Mouse (Mus musculus) heart, embryonic 10.5 days (tissue): ENCODE measurements at regions not wholly inside any gene's neighbourhood (a gene's known extent, or its start where the extent isn't known, plus 50 kb on each side); places are given as distances from the start of the nearest gene placed in this dataset.

Experiments used
- DNase-seq: peaks from one replicate; pipeline ENCODE4 v3.0.0-alpha.2; 2017; ENCODE audit warnings: low spot score
- H3K27ac ChIP-seq: fragments of 300-500 bp; sonication (generic); 2 replicates; pipeline ENCODE4 v1.5.1; 2016; ENCODE audit warnings: mild to moderate bottlenecking
- H3K27me3 ChIP-seq: fragments of 300-500 bp; sonication (generic); 2 replicates; pipeline ENCODE4 v1.6.1; 2016; ENCODE audit warnings: mild to moderate bottlenecking; ENCODE audit not compliant: poor library complexity, insufficient read depth, severe bottlenecking
- H3K36me3 ChIP-seq: fragments of 300-500 bp; sonication (generic); 2 replicates; pipeline ENCODE4 v1.6.1; 2016; ENCODE audit warnings: mild to moderate bottlenecking, moderate library complexity
- H3K4me1 ChIP-seq: fragments of 300-500 bp; sonication (generic); 2 replicates; pipeline ENCODE4 v1.6.1; 2016; ENCODE audit warnings: mild to moderate bottlenecking
- H3K4me3 ChIP-seq: fragments of 300-500 bp; sonication (generic); 2 replicates; pipeline ENCODE4 v1.5.1; 2016; ENCODE audit warnings: mild to moderate bottlenecking, moderate library complexity
- H3K9me3 ChIP-seq: fragments of 300-500 bp; sonication (generic); 2 replicates; pipeline ENCODE4 v1.6.1; 2016; ENCODE audit warnings: mild to moderate bottlenecking, moderate library complexity
- WGBS: fragments of 180-500 bp; shearing (Covaris S2); methylation state at CpG from one replicate; pipeline ENCODE4 v1.1.7; 2016; 5-methylcytosine and 5-hydroxymethylcytosine counted together

DNA sequence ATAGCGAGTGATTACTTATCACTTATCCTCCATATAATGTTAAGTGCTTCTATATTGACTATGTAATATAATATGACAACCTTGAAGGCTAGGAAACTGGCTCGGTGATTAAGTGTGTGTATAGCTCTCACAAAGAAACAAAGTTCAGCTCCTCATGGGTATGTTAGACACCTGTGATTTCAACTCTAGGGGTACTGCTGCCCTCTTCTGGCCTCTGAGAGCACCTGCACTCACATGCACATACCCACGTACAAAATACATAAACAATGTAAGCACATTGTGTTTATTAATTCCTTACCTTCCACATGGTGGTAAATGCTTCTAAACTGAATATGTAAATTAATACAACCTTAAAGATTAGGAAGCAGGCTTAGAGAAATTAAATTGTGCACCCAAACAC lies 298.6 kb upstream of the Auts2 start:
- Histone ChIP-seq H3K4me3 (no peak overlapping the region), H3K9me3 (no peaks in the 10 kb centered on the region), H3K36me3 (no peaks in the 10 kb centered on the region), H3K4me1 (no peaks in the 10 kb centered on the region), H3K27me3 (no peaks in the 10 kb centered on the region), H3K27ac (no peak overlapping the region)
- WGBS = 91% methylated on average over 3 of the region's 3 CpGs
- DNase-seq = no peak

DNA sequence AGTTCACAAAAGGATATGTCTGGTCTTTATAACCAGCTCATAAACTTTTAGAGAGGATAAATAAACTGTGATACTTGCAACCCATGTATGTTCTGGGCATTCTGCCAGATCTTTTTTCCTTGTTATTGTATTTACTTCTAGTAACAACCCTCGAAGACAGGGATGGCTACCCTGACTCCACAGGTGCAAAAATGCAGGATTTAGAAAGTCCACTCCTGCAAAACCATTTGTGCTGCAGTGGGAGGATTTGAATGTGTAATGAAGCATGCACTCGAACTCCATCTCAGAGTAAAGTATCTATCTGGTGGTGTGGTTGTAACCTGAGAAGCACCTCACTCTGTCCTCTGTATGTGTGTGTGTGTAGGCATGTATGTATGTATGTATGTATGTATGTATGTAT lies 294.3 kb upstream of the Auts2 start:
- no peak for DNase-seq

DNA sequence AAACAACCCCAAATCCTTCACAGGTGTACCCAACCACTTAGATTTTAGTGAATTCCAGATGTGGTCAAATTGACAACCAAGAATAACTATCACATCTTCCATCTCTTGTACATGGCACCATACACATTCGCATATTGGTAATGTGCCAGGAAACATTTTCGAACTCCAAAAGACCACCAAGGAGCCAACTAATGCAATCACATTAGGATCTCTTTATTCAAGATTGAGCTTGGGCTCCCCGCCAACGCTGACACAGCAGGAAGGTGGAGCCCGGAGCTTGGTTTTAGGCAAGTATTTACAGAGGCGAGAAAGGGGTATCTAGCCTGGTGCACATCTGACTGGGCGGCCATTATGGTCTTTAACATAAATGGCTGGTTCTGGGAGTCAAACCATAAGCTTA lies 285.8 kb upstream of the Auts2 start:
- H3K36me3 ChIP-seq = no peaks in the 10 kb centered on the region
- H3K27me3 ChIP-seq = no peaks in the 10 kb centered on the region
- H3K4me3 ChIP-seq = no peak overlapping the region
- H3K27ac ChIP-seq = no peak overlapping the region
- H3K4me1 ChIP-seq = no peaks in the 10 kb centered on the region
- H3K9me3 ChIP-seq = no peaks in the 10 kb centered on the region
- 86% methylated on average over 7 of the region's 7 CpGs for WGBS
- DNase-seq = no peak

More for the DNA sequence above, 294.3 kb upstream of the Auts2 start:
- H3K27me3 ChIP-seq = no peaks in the 10 kb centered on the region
- H3K4me1 ChIP-seq = no peaks in the 10 kb centered on the region
- H3K27ac ChIP-seq = no peak overlapping the region
- no peaks in the 10 kb centered on the region for H3K36me3 ChIP-seq
- 61% methylated on average over 2 of the region's 2 CpGs for WGBS
- no peak overlapping the region for H3K4me3 ChIP-seq
- no peaks in the 10 kb centered on the region for H3K9me3 ChIP-seq

DNA sequence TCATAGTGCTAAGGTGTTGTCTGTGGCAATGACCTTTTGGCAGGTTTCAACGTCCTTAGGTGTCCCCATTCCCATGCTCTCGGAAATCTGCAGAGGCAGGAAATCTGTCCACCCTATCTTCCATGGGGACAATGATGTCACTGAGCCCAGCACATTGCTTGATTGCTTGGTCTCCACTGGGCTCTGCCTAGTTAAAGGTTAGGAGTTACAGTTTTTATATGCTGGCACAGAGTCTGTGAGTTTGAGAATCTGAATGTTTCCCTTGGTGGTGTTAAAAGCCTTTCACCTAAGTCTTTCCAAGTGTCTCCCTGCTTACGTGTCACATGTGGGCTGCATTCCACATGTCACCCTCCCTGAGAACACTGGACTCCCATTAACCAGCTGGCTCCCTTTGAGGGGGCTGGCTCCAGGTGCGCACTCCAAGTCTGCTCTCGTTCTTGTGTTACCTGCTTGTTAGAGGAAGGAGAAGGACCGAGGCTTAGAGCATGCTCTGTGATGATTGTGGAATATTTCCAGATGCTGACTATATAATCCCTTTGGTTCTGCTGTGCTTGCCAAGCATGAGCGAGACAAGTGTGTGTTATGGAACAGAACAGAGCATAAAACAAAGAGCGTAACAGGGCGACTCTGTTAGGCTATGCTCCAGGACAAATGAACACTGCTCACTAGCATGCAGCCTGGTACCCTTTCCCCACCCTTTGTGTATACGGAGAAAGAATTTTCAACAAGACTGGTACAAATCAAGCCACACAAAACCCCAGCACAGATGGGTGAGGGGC lies 284.6 kb upstream of the Auts2 start:
- H3K36me3 ChIP-seq = no peaks in the 10 kb centered on the region
- H3K27ac ChIP-seq = no peak overlapping the region
- 87% methylated on average over 10 of the region's 10 CpGs for WGBS
- no peaks in the 10 kb centered on the region for H3K9me3 ChIP-seq
- no peak for DNase-seq
- H3K4me1 ChIP-seq = no peaks in the 10 kb centered on the region
- no peak overlapping the region for H3K4me3 ChIP-seq
- H3K27me3 ChIP-seq = no peaks in the 10 kb centered on the region

DNA sequence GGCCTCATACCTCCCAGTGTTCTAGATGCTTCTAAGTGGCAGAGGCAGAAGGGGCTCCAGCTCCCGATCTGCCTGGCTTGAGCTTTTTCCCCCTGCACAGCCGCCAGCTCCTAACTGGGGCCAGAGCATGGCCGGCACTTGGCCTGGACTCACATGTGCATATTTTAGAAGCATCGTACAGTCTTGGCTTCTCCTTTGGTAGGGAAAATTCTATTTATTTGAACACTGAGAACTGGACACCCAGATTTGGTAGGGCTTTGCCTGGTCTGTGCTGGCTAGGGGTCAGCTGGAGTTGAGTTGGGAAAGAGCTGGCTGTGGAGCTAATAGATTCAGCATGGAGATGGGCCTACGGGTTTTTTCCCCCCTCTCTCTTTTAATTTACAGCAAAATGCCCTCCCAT lies 282.9 kb upstream of the Auts2 start:
- whole genome bisulfite sequencing = 93% methylated on average over 5 of the region's 5 CpGs
- no peaks in the 10 kb centered on the region for H3K9me3 ChIP-seq
- no peaks in the 10 kb centered on the region for H3K27me3 ChIP-seq
- DNase-seq = no peak
- H3K36me3 ChIP-seq = no peaks in the 10 kb centered on the region
- H3K27ac ChIP-seq = no peak overlapping the region
- H3K4me1 ChIP-seq = no peaks in the 10 kb centered on the region
- no peak overlapping the region for H3K4me3 ChIP-seq

DNA sequence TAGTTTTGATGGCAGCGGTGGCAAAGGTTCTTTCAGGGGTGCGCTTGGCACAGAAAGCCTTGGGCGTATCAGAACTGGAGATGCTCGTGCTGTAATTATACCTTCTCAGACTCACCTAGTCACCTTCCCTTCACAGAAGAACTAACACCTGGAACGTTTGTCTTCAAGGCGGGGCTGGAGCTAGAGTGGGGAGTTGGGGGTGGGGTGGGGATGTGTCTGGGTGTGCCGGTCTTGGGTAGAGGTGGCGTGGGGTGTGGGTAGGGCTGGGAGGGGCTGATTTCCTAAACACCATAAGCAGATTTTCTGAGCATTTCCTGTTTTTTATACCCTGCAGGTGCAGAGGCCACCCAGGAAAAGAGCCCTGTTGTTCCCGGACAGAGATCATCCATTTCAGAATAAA lies 274.5 kb upstream of the Auts2 start:
- WGBS = 85% methylated on average over 9 of the region's 9 CpGs
- no peaks in the 10 kb centered on the region for H3K36me3 ChIP-seq

DNA sequence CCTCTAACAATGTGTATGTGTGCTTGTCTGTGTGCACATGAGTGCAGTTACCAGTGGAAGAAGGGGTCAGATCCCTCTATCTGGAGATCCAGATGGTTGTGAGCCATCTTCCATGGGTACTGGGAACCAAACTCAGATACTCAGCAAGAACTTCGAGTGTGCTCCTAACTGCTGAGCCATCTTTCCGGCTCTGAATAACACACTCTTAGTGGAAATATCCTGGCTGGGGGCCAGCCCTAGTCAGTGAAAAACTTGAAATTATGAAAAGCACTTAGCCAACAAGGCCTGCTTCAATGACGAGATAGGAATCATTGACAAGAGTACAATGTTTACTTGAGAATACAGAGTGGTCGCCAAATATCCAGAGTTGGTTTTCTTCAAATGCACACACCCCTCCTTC lies 266.0 kb upstream of the Auts2 start:
- 76% methylated on average over 4 of the region's 4 CpGs for WGBS

More for the DNA sequence above, 274.5 kb upstream of the Auts2 start:
- DNase-seq = no peak
- Histone ChIP-seq H3K9me3 (no peaks in the 10 kb centered on the region), H3K27me3 (no peaks in the 10 kb centered on the region), H3K4me3 (no peak overlapping the region), H3K27ac (no peak overlapping the region), H3K4me1 (no peaks in the 10 kb centered on the region)

DNA sequence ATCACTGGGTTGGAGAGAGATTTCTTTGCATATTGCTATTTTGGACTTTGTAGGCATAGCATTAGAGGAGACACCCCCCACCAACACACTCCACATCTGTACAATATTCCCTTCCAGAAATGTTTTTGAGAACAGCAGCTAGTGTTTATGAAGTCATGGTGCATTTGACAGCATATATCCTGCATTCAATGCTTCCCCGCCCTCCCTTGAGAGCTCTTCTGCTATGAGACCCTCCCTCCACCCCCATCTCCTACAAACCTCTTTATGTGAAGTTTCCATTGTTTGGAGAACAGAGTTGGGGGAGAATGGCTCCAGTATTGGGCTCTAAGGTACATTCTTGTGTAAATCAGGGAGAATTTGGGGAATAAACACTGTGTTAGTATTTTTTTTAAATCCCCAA lies 252.9 kb upstream of the Auts2 start:
- Histone ChIP-seq H3K9me3 (no peaks in the 10 kb centered on the region), H3K36me3 (no peaks in the 10 kb centered on the region), H3K4me3 (no peak overlapping the region), H3K27me3 (no peaks in the 10 kb centered on the region), H3K4me1 (no peaks in the 10 kb centered on the region), H3K27ac (no peak overlapping the region)
- 69% methylated on average over 1 of the region's 1 CpGs for WGBS
- DNase-seq = no peak

More for the DNA sequence above, 266.0 kb upstream of the Auts2 start:
- Histone ChIP-seq H3K4me3 (no peak overlapping the region), H3K9me3 (peaks cover 3% of the 10 kb centered on the region; the same call in 1 of the 2 replicates), H3K27me3 (no peaks in the 10 kb centered on the region), H3K4me1 (no peaks in the 10 kb centered on the region), H3K27ac (no peak overlapping the region), H3K36me3 (no peaks in the 10 kb centered on the region)
- DNase-seq = no peak

DNA sequence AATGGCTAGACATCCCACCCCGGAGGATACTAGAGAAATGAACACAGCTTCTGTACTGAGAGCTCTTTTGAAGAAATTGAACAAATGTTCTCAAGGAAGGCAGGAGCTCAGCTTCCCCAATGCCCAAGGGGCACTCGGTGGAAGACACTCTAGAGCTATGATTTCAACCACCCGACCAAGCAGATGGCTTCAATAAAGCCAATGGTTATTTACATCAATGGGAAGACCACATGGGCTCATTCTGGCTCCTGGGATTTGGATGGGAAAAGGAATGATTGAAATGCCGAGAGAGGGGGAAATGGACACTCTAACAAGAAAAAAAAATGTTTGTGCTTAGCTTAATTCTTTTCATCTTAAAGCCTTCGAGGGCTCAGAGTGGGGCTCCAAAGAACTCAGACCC lies 249.3 kb upstream of the Auts2 start:
- Histone ChIP-seq H3K4me3 (no peak overlapping the region), H3K27me3 (no peaks in the 10 kb centered on the region), H3K4me1 (no peaks in the 10 kb centered on the region), H3K36me3 (no peaks in the 10 kb centered on the region), H3K9me3 (no peaks in the 10 kb centered on the region), H3K27ac (no peak overlapping the region)
- DNase-seq = no peak
- WGBS = 70% methylated on average over 5 of the region's 5 CpGs

DNA sequence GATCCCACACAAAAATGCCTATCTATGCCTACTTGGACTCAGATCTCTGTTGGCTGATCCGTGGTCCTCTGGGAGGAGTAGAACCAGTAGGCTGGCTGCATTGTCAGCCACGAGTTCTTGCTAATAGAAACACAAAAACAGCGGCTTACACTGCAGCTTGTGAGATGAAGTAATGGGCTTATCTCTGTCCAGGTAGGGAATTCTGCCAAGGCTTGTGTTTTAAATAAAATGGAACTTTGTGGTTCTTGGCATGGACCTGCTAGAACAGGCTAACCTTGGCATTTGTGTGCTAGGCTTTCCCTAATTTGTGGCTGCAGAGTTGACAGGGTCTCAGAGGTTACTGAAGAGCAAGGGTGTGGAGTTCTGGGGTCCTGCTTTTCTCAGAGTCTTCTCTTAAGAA lies 242.1 kb upstream of the Auts2 start:
- Histone ChIP-seq H3K4me1 (no peaks in the 10 kb centered on the region), H3K9me3 (no peaks in the 10 kb centered on the region), H3K36me3 (no peaks in the 10 kb centered on the region), H3K27me3 (no peaks in the 10 kb centered on the region), H3K27ac (no peak overlapping the region), H3K4me3 (no peak overlapping the region)
- DNase-seq = no peak
- 65% methylated on average over 3 of the region's 3 CpGs for WGBS

DNA sequence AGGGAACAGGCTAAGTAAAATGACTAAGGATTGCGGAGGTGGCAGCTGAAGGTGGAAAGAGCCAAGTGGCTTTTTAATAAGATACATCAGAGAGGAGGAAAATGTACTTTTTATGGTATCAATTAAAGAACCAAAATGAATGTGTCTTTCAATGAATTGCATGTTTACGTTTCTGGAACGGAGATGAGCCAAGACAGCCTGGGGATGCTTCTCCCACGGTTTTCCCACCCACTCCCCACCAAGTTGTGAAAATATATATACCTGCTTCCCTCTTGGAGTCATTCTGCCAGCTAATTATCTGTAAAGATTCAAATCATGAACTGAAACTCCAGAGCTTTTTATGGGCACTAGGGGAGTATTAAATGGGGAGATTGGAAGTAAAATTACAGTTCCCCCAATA lies 241.6 kb upstream of the Auts2 start:
- Histone ChIP-seq H3K9me3 (no peaks in the 10 kb centered on the region), H3K27ac (no peak overlapping the region), H3K27me3 (no peaks in the 10 kb centered on the region), H3K36me3 (no peaks in the 10 kb centered on the region), H3K4me1 (no peaks in the 10 kb centered on the region), H3K4me3 (no peak overlapping the region)
- WGBS = 64% methylated on average over 4 of the region's 4 CpGs
- DNase-seq = no peak

DNA sequence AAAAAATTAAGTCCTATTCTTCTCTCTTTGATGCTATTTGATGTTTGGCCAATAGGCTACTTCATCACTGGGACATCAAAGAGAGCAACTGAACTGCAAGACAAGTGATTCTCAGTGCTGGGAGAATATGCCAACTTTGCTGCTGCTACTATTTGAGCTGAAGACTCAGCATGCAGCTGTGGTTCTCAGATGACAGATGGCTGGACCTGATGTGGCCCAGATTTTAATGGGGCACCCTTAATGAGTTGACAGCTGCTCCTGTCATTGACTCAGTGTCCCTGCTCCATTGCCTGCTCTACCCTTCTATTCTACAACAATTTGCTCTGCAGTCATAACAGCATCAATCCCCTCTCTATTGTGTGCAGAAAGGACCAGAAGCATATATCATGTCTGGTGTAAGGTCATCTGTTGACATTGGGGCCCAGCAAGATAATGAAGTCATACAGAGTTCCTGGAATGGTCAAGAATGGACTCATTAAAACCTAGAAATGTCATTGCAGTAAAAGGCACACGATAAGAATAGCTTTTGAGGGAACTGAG lies 231.1 kb upstream of the Auts2 start:
- no peaks in the 10 kb centered on the region for H3K27me3 ChIP-seq
- no peaks in the 10 kb centered on the region for H3K36me3 ChIP-seq
- no peaks in the 10 kb centered on the region for H3K9me3 ChIP-seq
- DNase-seq = no peak
- WGBS = 69% methylated on average over 1 of the region's 1 CpGs
- H3K4me1 ChIP-seq = no peaks in the 10 kb centered on the region
- H3K4me3 ChIP-seq = no peak overlapping the region
- H3K27ac ChIP-seq = no peak overlapping the region

DNA sequence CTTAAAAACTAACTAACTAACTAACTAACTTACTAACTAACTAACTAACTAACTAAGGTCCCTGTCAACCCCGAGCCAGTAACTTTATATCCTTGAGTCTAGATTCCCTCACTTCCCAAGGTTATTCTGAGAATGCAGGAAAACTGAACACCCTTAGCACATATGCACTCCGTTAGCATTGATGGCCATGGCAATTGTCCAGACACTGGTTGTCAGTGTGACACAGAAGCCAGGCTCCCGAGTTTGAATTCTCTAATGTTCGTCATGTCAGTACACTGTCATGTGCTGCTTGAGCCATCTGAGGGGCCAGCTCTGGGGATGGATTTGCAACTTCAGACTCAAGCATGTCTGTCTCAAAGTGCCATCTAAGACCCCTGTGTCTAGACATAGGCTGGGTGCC lies 217.3 kb upstream of the Auts2 start:
- H3K27ac ChIP-seq = no peak overlapping the region
- no peaks in the 10 kb centered on the region for H3K36me3 ChIP-seq
- no peaks in the 10 kb centered on the region for H3K4me1 ChIP-seq
- no peaks in the 10 kb centered on the region for H3K27me3 ChIP-seq
- WGBS = 66% methylated on average over 4 of the region's 4 CpGs
- no peak for DNase-seq
- H3K9me3 ChIP-seq = no peaks in the 10 kb centered on the region
- no peak overlapping the region for H3K4me3 ChIP-seq

DNA sequence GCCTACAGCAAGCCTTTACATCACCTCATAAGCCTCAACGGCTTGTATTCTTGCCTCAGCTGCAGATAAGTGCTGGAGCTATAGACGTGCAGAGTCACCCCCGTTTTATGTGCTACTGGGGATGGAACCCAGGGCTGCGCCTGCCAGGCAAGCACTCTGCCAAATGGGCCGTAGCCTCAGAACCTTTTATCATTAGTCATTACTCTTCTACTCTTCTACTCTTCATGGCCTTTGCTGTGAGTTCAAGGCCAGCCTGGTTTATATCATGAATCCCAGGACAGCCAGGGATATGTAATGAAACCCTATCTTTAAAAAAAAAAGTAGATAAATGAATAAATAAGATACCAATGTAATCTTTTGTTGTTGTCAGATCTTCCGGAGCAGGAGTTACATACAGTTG lies 216.6 kb upstream of the Auts2 start:
- 74% methylated on average over 6 of the region's 6 CpGs for WGBS
- 0 out of 2 replicates have a peak, but pooled peaks cover 2% of the 10 kb centered on the region for H3K4me1 ChIP-seq
- no peak for DNase-seq
- H3K9me3 ChIP-seq = no peaks in the 10 kb centered on the region
- H3K27me3 ChIP-seq = no peaks in the 10 kb centered on the region
- no peak overlapping the region for H3K4me3 ChIP-seq
- H3K36me3 ChIP-seq = no peaks in the 10 kb centered on the region
- no peak overlapping the region for H3K27ac ChIP-seq
